Mouse (Mus musculus) midbrain, postnatal 0 days (tissue): ENCODE measurements around the gene Rnf182. TPM values are rescaled to one million over a fixed set of nuclear protein-coding genes. Genes with fewer than 3 reads are reported as not detected.

Experiments used
- ATAC-seq: fragments of 200-750 bp; cut with Nextera tagmentation; 2 replicates; pipeline ENCODE4 v1.8.0; 2017; ENCODE audit warnings: moderate number of reproducible peaks, mild to moderate bottlenecking, moderate TSS enrichment, moderate library complexity; ENCODE audit not compliant: low FRiP score
- DNase-seq: peaks from one replicate; pipeline ENCODE4 v3.0.0-alpha.2; 2015; ENCODE audit warnings: low spot score
- H3K27ac ChIP-seq: fragments of 300-500 bp; sonication (generic); 2 replicates; pipeline ENCODE4 v1.5.1; 2014; ENCODE audit warnings: low read depth, mild to moderate bottlenecking, low read length, mixed read lengths
- H3K27me3 ChIP-seq: fragments of 300-500 bp; sonication (generic); 2 replicates; pipeline ENCODE4 v1.6.1; 2014; ENCODE audit warnings: low read length, control low read depth, mixed read lengths; ENCODE audit not compliant: insufficient read depth
- H3K36me3 ChIP-seq: fragments of 300-500 bp; sonication (generic); 2 replicates; pipeline ENCODE4 v1.6.1; 2014; ENCODE audit warnings: low read length, control low read depth, mixed read lengths; ENCODE audit not compliant: insufficient read depth
- H3K4me1 ChIP-seq: fragments of 300-500 bp; sonication (generic); 2 replicates; pipeline ENCODE4 v1.6.1; 2014; ENCODE audit warnings: mild to moderate bottlenecking, control low read depth, antibody characterized with exemption, low read length, mixed read lengths; ENCODE audit not compliant: insufficient read depth
- H3K4me2 ChIP-seq: fragments of 300-500 bp; sonication (generic); 2 replicates; pipeline ENCODE4 v1.6.1; 2014; ENCODE audit warnings: low read depth, mild to moderate bottlenecking, low read length, mixed read lengths; ENCODE audit not compliant: poor library complexity, severe bottlenecking
- H3K4me3 ChIP-seq: fragments of 300-500 bp; sonication (generic); 2 replicates; pipeline ENCODE4 v1.5.1; 2014; ENCODE audit warnings: low read depth, mild to moderate bottlenecking, low read length, moderate library complexity
- H3K9ac ChIP-seq: fragments of 300-500 bp; sonication (generic); replicated peaks from 2 replicates; pipeline ENCODE4 v1.6.1; 2014; ENCODE audit warnings: mild to moderate bottlenecking, low read length, moderate library complexity, mixed read lengths; ENCODE audit not compliant: poor library complexity, severe bottlenecking
- H3K9me3 ChIP-seq: fragments of 300-500 bp; sonication (generic); 2 replicates; pipeline ENCODE4 v1.6.1; 2016; ENCODE audit warnings: low read length, control low read depth
- CTCF ChIP-seq: IDR thresholded peaks from 2 replicates; pipeline ENCODE4 v1.5.1; 2016; ENCODE audit warnings: antibody characterized with exemption, mild to moderate bottlenecking
- WGBS: fragments of 180-500 bp; shearing (Covaris S2); extraction: QIAGEN DNeasy Blood & Tissue Kit; methylation state at CpG from one replicate; pipeline ENCODE4 v1.1.7; 2014; 5-methylcytosine and 5-hydroxymethylcytosine counted together
- polyA plus RNA-seq: library from polyadenylated mRNA; unstranded; fragments of >200 nt; fragmentation: Nextera tagmentation; extraction: Ambion mirVana; gene quantifications from 2 replicates; pipeline ENCODE4 v1.2.1, GENCODE M21; 2015
- total RNA-seq: library from RNA; depleted of rRNA; stranded (reverse); fragments of >200 nt; gene quantifications from 2 replicates; pipeline ENCODE4 v1.2.3, GENCODE M21; 2014; rRNA removed

Rnf182 gene
- total and polyA plus RNA-seq, 2 experiments from 2014 or later = 6.0 to 25.5 TPM

GRCm38 (mm10) chr13:43718173-43718572 lies 102.7 kb downstream of the Rnf182 start:
- H3K27me3 ChIP-seq = no peaks in the 10 kb centered on the region
- H3K4me2 ChIP-seq = no peak overlapping the region
- DNase-seq (no peak), ATAC-seq (no peak)
- H3K4me3 ChIP-seq = no peak overlapping the region
- H3K9me3 ChIP-seq = no peaks in the 10 kb centered on the region
- H3K27ac ChIP-seq = no peak overlapping the region
- H3K4me1 ChIP-seq = no peaks in the 10 kb centered on the region
- no peak for TF ChIP-seq CTCF
- WGBS = 93% methylated on average over 7 of the region's 7 CpGs
- no peak overlapping the region for H3K9ac ChIP-seq
- H3K36me3 ChIP-seq = no peaks in the 10 kb centered on the region

DNA sequence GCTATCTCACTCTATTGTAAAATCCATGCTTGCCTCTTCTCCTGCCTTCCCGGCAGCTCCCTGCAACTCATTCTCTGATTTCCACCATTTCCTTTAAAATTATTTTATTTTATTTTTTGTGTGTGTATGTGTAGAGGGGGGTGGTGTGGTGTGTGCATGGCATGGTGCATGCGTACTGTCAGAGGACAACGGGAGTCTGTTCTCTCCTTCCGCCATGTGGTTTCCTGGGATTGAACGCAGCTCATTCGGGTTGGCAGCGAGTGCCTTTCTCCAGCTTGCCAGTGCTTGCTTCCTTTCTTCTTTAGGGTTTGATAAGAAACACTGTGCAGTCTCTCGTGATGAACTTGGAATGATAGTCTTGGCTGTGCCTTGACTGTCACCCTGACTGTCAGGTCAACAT lies 105.0 kb downstream of the Rnf182 start:
- Histone ChIP-seq H3K27me3 (no peaks in the 10 kb centered on the region), H3K9ac (no peak overlapping the region), H3K9me3 (no peaks in the 10 kb centered on the region), H3K27ac (no peak overlapping the region), H3K4me1 (no peaks in the 10 kb centered on the region), H3K4me2 (no peak overlapping the region), H3K36me3 (no peaks in the 10 kb centered on the region), H3K4me3 (no peak overlapping the region)
- TF ChIP-seq CTCF = no peak
- DNase-seq = no peak
- WGBS = 74% methylated on average over 8 of the region's 8 CpGs
- no peak for ATAC-seq

Other genes starting within 250 kb of the Rnf182 start
- 40.8 and 62.4 TPM in 2 replicates for gene Nol7, start 217.3 kb upstream of the Rnf182 start, total RNA-seq
- 195 and 198 TPM in 2 replicates for gene Nol7, start 217.3 kb upstream of the Rnf182 start, polyA plus RNA-seq
- 43.7 and 51.5 TPM in 2 replicates for gene Ranbp9, start 134.4 kb upstream of the Rnf182 start, total RNA-seq
- gene Ranbp9, start 134.4 kb upstream of the Rnf182 start, polyA plus RNA-seq = 9.7 and 11.7 TPM in 2 replicates
- gene Mcur1, start 55.5 kb upstream of the Rnf182 start, total RNA-seq = 9.9 and 10.9 TPM in 2 replicates
- 6.1 and 7.0 TPM in 2 replicates for gene Mcur1, start 55.5 kb upstream of the Rnf182 start, polyA plus RNA-seq
- gene Cd83, start 169.1 kb downstream of the Rnf182 start, total RNA-seq = 36.0 and 38.8 TPM in 2 replicates
- gene Cd83, start 169.1 kb downstream of the Rnf182 start, polyA plus RNA-seq = 36.6 and 43.6 TPM in 2 replicates